Mouse (Mus musculus) heart, embryonic 15.5 days (tissue): ENCODE results near the gene Smco1. TPM values are rescaled to one million over a fixed set of nuclear protein-coding genes. Genes with fewer than 3 reads are reported as not detected.

Experiments
- ATAC-seq: fragments of 200-750 bp; cut with Nextera tagmentation; replicated peaks from 2 replicates; pipeline ENCODE4 v1.8.0; 2017; ENCODE audit warnings: low read depth, moderate TSS enrichment; ENCODE audit not compliant: insufficient number of reproducible peaks, insufficient read depth, low FRiP score
- H3K27ac ChIP-seq: fragments of 300-500 bp; sonication (generic); 2 replicates; pipeline ENCODE4 v1.5.1; 2015; ENCODE audit warnings: mild to moderate bottlenecking, inconsistent platforms
- H3K27me3 ChIP-seq: fragments of 300-500 bp; sonication (generic); 2 replicates; pipeline ENCODE4 v1.6.1; 2015; ENCODE audit warnings: inconsistent platforms
- H3K36me3 ChIP-seq: fragments of 300-500 bp; sonication (generic); 2 replicates; pipeline ENCODE4 v1.6.1; 2015; ENCODE audit warnings: mild to moderate bottlenecking, inconsistent platforms
- H3K4me1 ChIP-seq: fragments of 300-500 bp; sonication (generic); replicated peaks from 2 replicates; pipeline ENCODE4 v1.6.1; 2015; ENCODE audit warnings: inconsistent platforms
- H3K4me2 ChIP-seq: fragments of 300-500 bp; sonication (generic); 2 replicates; pipeline ENCODE4 v1.6.1; 2015; ENCODE audit warnings: inconsistent platforms, mild to moderate bottlenecking, moderate library complexity
- H3K4me3 ChIP-seq: fragments of 300-500 bp; sonication (generic); 2 replicates; pipeline ENCODE4 v1.5.1; 2015; ENCODE audit warnings: mild to moderate bottlenecking, inconsistent platforms
- H3K9ac ChIP-seq: fragments of 300-500 bp; sonication (generic); 2 replicates; pipeline ENCODE4 v1.6.1; 2015; ENCODE audit warnings: mild to moderate bottlenecking, inconsistent platforms
- H3K9me3 ChIP-seq: fragments of 300-500 bp; sonication (generic); replicated peaks from 2 replicates; pipeline ENCODE4 v1.6.1; 2016; ENCODE audit warnings: inconsistent platforms
- WGBS: fragments of 180-500 bp; shearing (Covaris S2); methylation state at CpG from one replicate; pipeline ENCODE4 v1.1.7; 2015; ENCODE audit warnings: mixed read lengths; 5-methylcytosine and 5-hydroxymethylcytosine counted together
- microRNA counts: library from miRNA; unstranded; fragments of <30 nt; microRNA quantifications from one replicate; lab custom pipeline; 2016
- microRNA-seq: library from miRNA; unstranded; fragments of <30 nt; microRNA quantifications from one replicate; pipeline ENCODE4, GENCODE M21; 2016
- polyA plus RNA-seq: library from polyadenylated mRNA; unstranded; fragments of >200 nt; fragmentation: Nextera tagmentation; extraction: Ambion mirVana; gene quantifications from 2 replicates; pipeline ENCODE4 v1.2.1, GENCODE M21; 2015

Smco1 gene
- polyA plus RNA-seq, 1 experiment from 2014 or later = 0.29 TPM

DNA sequence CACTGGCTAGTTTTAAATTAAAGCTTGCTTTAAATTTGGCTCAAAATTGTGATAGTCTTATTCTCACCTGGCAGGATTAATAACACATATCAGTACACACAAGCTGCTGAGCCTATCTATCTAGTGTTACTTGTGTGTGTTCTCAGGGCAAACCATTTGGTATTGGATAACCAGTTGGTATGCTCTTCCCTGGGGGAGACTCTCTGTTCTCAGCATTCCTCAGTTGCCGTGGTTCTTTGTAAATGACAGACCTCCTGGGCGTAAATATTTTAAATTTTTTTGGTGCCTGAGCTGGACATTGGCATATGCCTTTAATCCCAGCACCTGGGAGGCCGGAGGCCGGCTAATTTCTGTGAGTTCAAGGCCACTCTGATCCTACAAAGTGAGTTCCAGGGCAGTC is 41.6 kb downstream of the Smco1 start:
- Histone ChIP-seq H3K36me3 (no peaks in the 10 kb centered on the region), H3K9me3 (0 out of 2 replicates have a peak, but pooled peaks cover 1% of the 10 kb centered on the region), H3K4me2 (no peak overlapping the region), H3K4me3 (no peak overlapping the region), H3K27me3 (no peaks in the 10 kb centered on the region), H3K27ac (no peak overlapping the region), H3K9ac (no peak overlapping the region), H3K4me1 (0 out of 2 replicates have a peak, but pooled peaks cover 2% of the 10 kb centered on the region)
- 70% methylated on average over 4 of the region's 4 CpGs for WGBS
- no peak for ATAC-seq

DNA sequence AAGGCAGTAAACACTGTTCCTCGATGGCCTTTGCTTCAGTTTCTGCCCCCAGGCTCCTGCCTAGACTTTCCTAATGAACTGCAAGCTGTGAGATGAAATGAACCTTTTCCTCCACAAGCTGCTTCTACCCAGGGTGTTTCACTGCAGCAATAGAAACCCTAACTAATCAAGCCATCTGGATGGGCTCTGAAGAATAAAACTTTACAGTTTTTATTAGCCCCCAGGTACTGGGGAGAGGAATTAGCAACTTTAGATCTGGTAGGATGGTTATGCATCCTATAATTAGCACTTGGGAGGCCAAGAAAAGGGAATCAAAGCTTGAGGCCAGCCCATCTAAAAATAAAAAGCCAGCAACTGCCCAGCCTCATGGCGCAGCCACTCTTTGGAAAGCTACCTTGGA is 45.3 kb downstream of the Smco1 start:
- 0 out of 2 replicates have a peak, but pooled peaks cover 5% of the 10 kb centered on the region for H3K9me3 ChIP-seq
- 53% methylated on average over 2 of the region's 2 CpGs for WGBS
- H3K27me3 ChIP-seq = no peaks in the 10 kb centered on the region
- 0 out of 2 replicates have a peak, but pooled peaks cover 2% of the 10 kb centered on the region for H3K4me1 ChIP-seq
- H3K4me3 ChIP-seq = no peak overlapping the region
- no peaks in the 10 kb centered on the region for H3K36me3 ChIP-seq
- no peak overlapping the region for H3K4me2 ChIP-seq
- no peak overlapping the region for H3K9ac ChIP-seq
- H3K27ac ChIP-seq = no peak overlapping the region
- ATAC-seq = no peak

DNA sequence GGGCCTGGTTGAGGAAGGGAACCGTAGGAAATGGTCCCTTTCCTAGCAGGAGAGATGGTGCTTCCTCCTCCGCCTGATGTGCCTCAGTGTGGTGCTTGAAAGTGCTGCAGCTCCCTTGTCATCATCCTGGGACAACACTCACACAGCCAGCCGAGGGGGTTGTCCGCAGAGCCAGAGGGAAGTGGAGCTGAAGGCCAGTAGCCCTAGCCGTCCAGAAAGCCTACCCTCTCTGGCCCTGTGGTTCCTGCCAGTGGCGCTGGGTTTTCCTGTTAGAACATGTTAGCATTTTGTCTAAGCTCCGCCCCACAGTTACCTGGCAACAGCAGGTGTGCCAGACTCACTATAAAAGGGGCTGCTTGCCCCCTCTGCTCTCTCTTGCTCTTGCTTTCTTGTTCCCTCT is 52.7 kb downstream of the Smco1 start:
- no peak overlapping the region for H3K4me2 ChIP-seq
- ATAC-seq = no peak
- no peaks in the 10 kb centered on the region for H3K36me3 ChIP-seq

More for the DNA sequence above, 52.7 kb downstream of the Smco1 start:
- Histone ChIP-seq H3K4me1 (0 out of 2 replicates have a peak, but pooled peaks cover 4% of the 10 kb centered on the region), H3K9ac (no peak overlapping the region), H3K9me3 (no peaks in the 10 kb centered on the region), H3K4me3 (no peak overlapping the region), H3K27ac (no peak overlapping the region), H3K27me3 (no peaks in the 10 kb centered on the region)
- 24% methylated on average over 7 of the region's 7 CpGs for whole genome bisulfite sequencing

MicroRNAs within 50 kb of the gene (microRNA counts, 519-probe panel; counts per million panel counts)
- microRNA mmu-miR-1946a (lab: Ali Mortazavi, UCI) = 2,159 counts per million, percentile 29 among the panel's probes with 10 or more counts

Small RNA genes within 50 kb of the gene (microRNA-seq; reads per million reads assigned to microRNA genes)
- not detected for gene Mir1946a

Other genes starting within 250 kb of the Smco1 start
- 21.8 and 23.8 TPM in 2 replicates for gene Pak2, start 192.1 kb upstream of the Smco1 start, polyA plus RNA-seq
- gene Pigx, start 171.7 kb upstream of the Smco1 start, polyA plus RNA-seq = 60.1 and 64.3 TPM in 2 replicates
- 19.1 and 19.2 TPM in 2 replicates for gene Cep19, start 171.7 kb upstream of the Smco1 start, polyA plus RNA-seq
- 7.6 and 18.4 TPM in 2 replicates for gene Nrros, start 105.9 kb upstream of the Smco1 start, polyA plus RNA-seq
- 0.42 TPM in 1 of 2 replicates, not detected in the other for gene Bex6, start 91.6 kb upstream of the Smco1 start, polyA plus RNA-seq
- gene Fbxo45, start 24.3 kb upstream of the Smco1 start, polyA plus RNA-seq = 8.7 and 11.0 TPM in 2 replicates
- gene Wdr53, start 24.2 kb upstream of the Smco1 start, polyA plus RNA-seq = 9.5 and 10.6 TPM in 2 replicates
- gene Rnf168, start 6.0 kb downstream of the Smco1 start, polyA plus RNA-seq = 18.6 and 21.4 TPM in 2 replicates
- 16.6 and 17.8 TPM in 2 replicates for gene Ubxn7, start 60.8 kb downstream of the Smco1 start, polyA plus RNA-seq
- gene Tm4sf19, start 129.0 kb downstream of the Smco1 start, polyA plus RNA-seq = 0.22 TPM in 1 of 2 replicates, not detected in the other
- 21.1 and 22.5 TPM in 2 replicates for gene Tctex1d2, start 148.2 kb downstream of the Smco1 start, polyA plus RNA-seq
- gene Pcyt1a, start 159.5 kb downstream of the Smco1 start, polyA plus RNA-seq = 38.1 and 44.3 TPM in 2 replicates
- gene Slc51a, start 216.4 kb downstream of the Smco1 start, polyA plus RNA-seq = 0.49 and 0.77 TPM in 2 replicates
- gene Zdhhc19, start 224.8 kb downstream of the Smco1 start, polyA plus RNA-seq = not detected in 2 replicates